Mouse (Mus musculus) liver, adult 2 months (tissue): ENCODE results near the gene Thsd7b.

Experiments
- CTCF ChIP-seq: fragments of 200-500 bp; IDR thresholded peaks from 2 replicates; pipeline ENCODE4 v1.5.1; 2011; ENCODE audit warnings: low read depth, low read length, control low read depth
- POLR2A ChIP-seq: fragments of 200-500 bp; IDR thresholded peaks from 2 replicates; pipeline ENCODE4 v1.6.1; 2011; ENCODE audit warnings: low read length, control low read depth; ENCODE audit not compliant: insufficient read depth; ENCODE audit errors: extremely low read depth

DNA sequence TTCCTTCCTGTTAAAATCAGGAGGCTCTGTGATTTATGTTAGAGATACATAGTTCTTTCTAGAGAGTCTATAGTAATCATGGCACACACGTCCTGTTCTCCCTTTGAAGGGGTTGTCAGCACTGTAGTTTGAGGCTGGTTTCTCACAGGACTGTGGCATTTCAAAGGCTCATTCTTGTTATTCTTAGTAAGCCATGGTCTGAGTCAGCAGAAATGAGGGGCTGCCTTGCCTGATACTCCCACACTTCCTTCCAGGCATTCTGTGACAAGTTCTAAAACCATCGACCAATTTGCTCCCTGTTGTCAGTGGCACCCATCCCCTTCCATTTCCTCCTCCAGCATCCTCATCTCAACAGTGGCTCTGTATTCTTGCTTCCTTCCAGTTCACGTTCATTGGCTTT is 384.9 kb downstream of the Thsd7b start:
- TF ChIP-seq CTCF (no peak), POLR2A (no peak)
